Mouse (Mus musculus): Measurements from ENCODE around the gene S100a13.

Gene S100a13

DNA sequence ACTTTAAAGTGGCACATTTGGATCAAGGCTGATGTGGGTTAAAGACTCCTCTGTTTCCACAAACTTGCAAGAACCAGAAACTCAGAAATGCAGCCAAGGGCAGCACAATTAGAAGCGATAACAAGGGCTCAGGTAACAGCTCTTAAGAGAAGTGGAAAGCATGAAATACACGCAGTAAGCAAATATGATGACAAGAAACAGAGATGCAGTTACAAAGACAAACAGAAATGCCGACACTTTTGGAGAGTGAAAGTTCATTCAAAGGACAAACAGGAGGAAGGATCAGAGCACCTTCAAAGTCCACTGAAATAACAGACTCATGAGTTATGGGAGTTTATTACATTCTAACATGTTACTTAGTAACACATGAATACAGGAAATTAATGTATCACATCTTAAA, 7.9 kb upstream of the S100a13 start:
- no peak for DNase-seq (ENCODE audit: extremely low read depth, insufficient read length, low spot score)

GRCm38 (mm10) chr3:90508287-90508949, 5.8 kb upstream of the S100a13 start:
- DNase-seq (ENCODE audit: extremely low read depth, insufficient read length, low spot score), result no peak

DNA sequence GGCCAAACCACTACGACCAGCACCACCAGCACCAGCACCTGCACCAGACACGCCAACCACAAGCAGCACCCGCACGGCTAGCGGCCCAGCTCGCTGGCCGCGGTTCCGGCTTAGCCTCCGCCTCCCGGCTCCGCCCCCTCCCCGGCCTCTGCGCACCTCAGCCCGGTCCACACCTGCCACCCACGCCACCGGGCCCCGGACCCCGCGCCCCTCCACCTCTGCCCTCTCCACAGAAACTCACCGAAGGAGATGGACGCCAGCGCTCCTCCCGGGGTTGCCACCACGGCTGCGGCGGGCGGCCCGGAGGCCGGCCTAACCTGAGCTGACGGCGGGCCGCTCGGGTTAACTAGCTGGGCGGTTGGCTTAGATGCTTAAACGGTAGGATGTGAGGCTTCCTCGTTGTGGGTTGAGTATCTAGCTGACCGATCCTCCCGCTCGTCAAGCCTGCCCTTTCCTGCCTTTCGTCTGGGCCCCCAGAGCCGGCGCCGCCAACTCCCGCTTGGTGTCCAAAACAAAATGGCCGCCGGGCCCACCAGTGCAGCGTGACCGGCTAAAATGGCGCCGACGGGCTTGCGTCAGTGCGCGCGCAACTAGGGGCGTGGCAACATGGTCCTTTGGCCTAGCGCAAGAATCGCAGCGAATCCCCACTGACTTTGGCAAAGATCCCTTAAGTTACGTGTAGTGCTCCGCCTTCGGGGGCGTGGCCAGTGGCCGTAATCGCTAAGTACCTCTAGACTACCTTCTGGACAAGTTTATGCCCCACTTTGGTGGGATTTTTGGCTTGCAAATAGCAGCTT, 5.1 kb upstream of the S100a13 start, which contains the start of gene Chtop:
Gene Chtop, minus strand, starts transcription at position 549 of the 797 bp plus-strand sequence.
- DNase-seq (ENCODE audit: extremely low read depth, insufficient read length, low spot score), result peak; percentile 97

- DNase-seq (ENCODE audit: extremely low read depth, insufficient read length, low spot score), result no peak
Measured at GRCm38 (mm10) chr3:90509747-90510123, 4.5 kb upstream of the S100a13 start.

GRCm38 (mm10) chr3:90512276-90512675, 2.0 kb upstream of the S100a13 start:
- no peak for DNase-seq (ENCODE audit: extremely low read depth, insufficient read length, low spot score)

- no peak for DNase-seq (ENCODE audit: extremely low read depth, insufficient read length, low spot score)
Measured at GRCm38 (mm10) chr3:90512948-90513642, 1.1 kb upstream of the S100a13 start.

DNA sequence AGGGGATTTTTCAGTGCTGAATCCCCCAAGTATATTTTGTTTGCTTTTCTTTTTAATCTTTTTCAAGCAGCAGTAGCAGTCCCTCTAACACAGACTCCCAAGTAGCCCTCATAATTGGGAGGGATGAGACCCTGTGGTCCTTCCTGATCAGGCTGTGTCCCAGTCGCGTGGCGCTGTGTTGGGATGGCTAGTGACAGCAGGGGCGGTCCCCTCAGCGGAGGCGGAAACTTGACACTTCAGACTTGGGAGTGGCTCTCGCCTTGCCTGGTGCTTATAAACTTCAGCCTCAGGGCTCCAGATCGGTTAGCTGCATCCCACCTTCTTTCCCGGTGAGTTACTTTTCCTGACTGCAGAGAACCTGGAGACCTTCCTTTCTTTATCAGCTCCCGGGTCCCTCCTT, 456 bp downstream of the S100a13 start:
- peak; percentile 71 for DNase-seq (ENCODE audit: extremely low read depth, insufficient read length, low spot score)

DNA sequence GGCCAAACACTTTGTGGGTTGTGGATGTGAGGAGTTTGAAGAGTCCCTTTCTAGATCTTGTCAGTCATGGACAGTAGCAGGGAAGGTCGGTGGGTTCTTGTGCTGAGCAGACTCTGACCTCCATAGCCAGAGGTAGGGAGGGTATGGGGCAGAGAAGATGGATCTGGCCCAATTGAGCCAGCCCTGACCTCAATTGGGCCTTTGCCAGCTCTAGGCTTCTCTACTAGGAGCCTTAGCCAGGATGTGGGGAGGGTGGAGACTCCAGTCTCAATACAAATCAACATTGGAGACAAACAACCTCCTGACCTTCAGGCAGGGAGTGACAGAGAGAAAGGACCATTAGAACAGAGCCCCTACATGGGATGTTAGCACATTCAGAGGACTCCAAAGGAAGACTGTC, 1.0 kb downstream of the S100a13 start:
- DNase-seq (ENCODE audit: extremely low read depth, insufficient read length, low spot score), result no peak

- DNase-seq (ENCODE audit: extremely low read depth, insufficient read length, low spot score), result no peak
Measured at GRCm38 (mm10) chr3:90515789-90516188, 1.6 kb downstream of the S100a13 start.

GRCm38 (mm10) chr3:90517711-90518110, 3.5 kb downstream of the S100a13 start:
- no peak for DNase-seq (ENCODE audit: extremely low read depth, insufficient read length, low spot score)

DNA sequence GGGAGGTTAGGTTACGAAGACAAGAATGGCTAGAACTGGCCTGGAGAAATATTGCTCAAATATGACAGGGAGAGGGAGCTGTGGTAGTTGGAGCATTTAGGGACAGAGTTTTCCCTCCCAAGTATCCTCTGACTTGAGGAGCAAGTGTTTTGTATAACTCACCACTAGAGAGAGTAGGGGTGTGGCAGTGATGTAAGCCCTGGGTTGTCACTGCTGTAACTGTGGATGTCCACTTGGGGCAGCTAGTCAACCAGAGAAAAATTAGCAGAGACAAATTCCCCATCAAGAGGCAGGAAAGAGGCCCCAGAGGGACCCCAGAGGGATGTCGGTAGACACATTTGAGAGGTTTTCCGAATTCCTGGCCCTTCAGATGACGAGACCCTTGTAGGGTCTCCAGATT, 11.2 kb downstream of the S100a13 start:
- DNase-seq (ENCODE audit: extremely low read depth, insufficient read length, low spot score), result peak; percentile 57

- DNase-seq (ENCODE audit: extremely low read depth, insufficient read length, low spot score), result no peak
Measured at GRCm38 (mm10) chr3:90526076-90526475, 11.8 kb downstream of the S100a13 start.

GRCm38 (mm10) chr3:90526580-90526979, 12.3 kb downstream of the S100a13 start, which contains the start of gene S100a14:
Gene S100a14 (plus strand): TSS chr3:90526856.
- peak; percentile 42 for DNase-seq (ENCODE audit: extremely low read depth, insufficient read length, low spot score)

DNA sequence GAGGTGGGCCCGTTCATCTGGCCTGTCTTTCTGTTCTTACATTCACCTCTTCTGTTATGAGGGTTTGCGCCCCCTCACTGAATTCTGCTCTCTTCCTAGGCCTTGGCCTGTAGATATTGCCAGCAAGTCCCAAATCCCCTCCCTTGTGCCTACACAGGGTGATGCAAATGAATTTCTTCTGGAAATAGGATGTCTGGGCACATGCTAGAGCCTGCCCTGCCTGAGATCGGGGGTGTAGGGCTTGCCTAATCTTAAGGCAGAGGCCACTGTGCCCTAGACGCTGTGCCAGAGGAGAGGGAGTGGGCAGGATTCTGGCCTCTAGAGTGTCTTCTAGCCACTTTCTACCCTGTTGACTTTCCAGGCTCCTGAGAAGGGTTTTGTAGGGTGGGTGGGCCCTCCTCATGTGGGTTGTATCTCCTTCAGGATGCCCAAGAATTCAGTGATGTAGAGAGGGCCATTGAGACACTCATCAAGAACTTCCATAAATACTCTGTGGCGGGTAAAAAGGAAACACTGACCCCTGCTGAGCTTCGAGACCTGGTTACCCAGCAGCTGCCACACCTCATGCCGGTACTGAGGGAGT, 13.1 kb downstream of the S100a13 start:
- no peak for DNase-seq (ENCODE audit: extremely low read depth, insufficient read length, low spot score)

DNA sequence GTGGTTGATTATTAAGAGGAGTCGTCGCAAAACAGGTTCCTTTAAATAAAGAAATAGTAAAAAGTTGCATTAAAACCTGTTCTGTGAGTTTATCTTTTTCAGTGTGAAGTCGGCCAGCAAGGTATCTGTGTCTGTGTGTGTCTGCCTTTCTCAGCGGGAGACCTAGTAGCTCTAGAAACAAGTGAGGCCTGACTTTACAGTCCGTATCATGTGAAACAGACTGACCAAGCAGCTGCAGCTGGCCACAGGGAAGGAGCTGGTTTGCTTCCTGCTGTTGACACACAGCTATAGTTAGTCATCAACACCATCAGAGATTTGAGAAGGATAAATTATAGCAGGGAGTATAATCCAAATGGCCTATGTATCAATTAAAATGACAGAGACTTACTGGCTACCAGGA, 17.5 kb downstream of the S100a13 start:
- no peak for DNase-seq (ENCODE audit: extremely low read depth, insufficient read length, low spot score)

GRCm38 (mm10) chr3:90535446-90535845, 21.2 kb downstream of the S100a13 start:
- DNase-seq (ENCODE audit: extremely low read depth, insufficient read length, low spot score), result no peak

DNA sequence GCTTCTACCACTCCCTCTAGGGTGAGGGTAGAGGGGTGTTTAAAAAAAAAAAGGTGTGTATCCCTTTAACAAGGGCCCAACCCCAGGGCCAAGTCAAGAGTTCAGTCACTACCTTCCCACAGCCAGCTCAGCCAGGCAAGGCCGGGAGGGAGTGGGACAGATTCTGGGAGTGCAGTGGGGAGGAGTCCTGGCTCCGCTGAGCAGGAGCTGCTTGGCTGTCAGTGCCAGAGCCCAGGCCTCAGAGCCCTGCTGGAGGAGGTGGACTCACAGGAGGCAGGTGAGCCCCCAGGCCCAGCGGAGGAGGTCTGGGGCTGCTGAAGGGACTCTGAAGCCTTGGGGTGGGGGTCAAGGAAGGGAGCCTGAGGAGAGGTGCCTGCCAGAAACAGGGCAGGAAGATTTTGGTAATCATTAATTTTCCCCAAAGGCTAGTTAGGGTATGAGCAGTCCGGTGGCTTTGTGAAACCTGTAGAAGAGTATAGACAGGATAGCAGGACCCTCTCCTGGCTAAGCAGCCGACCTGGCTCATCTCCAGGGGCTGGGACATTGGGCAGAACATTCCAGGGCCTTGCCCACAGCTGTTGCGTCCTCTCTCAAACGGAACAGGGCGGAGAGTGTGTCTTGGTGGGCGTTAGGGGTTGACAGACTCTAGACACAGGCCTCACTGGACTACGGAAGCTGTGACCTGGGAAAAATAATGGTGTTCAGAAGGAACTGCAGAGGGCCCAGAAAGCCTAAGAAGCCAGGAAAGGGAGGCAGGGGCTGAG, 23.1 kb downstream of the S100a13 start, which contains the start of gene S100a16:
Gene S100a16, plus strand, starts transcription at position 114 of the 764 bp plus-strand sequence.
- DNase-seq (ENCODE audit: extremely low read depth, insufficient read length, low spot score), result peak; percentile 72

- no peak for DNase-seq (ENCODE audit: extremely low read depth, insufficient read length, low spot score)
Measured at GRCm38 (mm10) chr3:90537905-90538296, 23.7 kb downstream of the S100a13 start.

DNA sequence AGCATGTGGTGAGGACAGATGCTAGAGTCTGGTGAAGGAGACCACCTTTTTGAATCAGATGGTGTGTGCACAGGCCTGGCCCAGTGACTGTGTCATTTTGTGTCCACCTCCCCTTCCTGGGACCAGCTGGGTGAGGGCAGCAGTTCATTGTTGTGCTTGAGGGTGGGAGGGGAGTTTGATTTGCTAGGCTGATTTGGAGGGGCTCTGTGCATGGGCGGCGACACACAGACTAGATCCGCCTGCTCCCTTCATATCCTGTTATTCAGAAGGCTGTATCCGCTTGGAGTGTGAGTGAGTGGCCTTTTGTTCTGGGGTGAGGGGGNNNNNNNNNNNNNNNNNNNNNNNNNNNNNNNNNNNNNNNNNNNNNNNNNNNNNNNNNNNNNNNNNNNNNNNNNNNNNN, 26.7 kb downstream of the S100a13 start:
- no peak for DNase-seq (ENCODE audit: extremely low read depth, insufficient read length, low spot score)

- peak; percentile 74 for DNase-seq (ENCODE audit: extremely low read depth, insufficient read length, low spot score)
Measured at GRCm38 (mm10) chr3:90549676-90550420, 35.6 kb downstream of the S100a13 start.
